Mouse (Mus musculus) embryonic facial prominence, embryonic 11.5 days (tissue): Measurements from ENCODE around the gene 1700023F06Rik. TPM values are rescaled to one million over a fixed set of nuclear protein-coding genes. Genes with fewer than 3 reads are reported as not detected.

ENCODE experiments used
- ATAC-seq: fragments of 200-750 bp; cut with Nextera tagmentation; replicated peaks from 2 replicates; pipeline ENCODE4 v1.8.0; 2017; ENCODE audit warnings: low read depth; ENCODE audit not compliant: insufficient number of reproducible peaks, low FRiP score, low TSS enrichment
- DNase-seq: peaks from one replicate; pipeline ENCODE4 v3.0.0-alpha.2; 2015; ENCODE audit warnings: low spot score
- H3K27ac ChIP-seq: fragments of 300-500 bp; sonication (generic); replicated peaks from 2 replicates; pipeline ENCODE4 v1.5.1; 2014; ENCODE audit warnings: mild to moderate bottlenecking, low read depth, low read length, control low read depth
- H3K27me3 ChIP-seq: fragments of 300-500 bp; sonication (generic); 2 replicates; pipeline ENCODE4 v1.6.1; 2014; ENCODE audit warnings: mild to moderate bottlenecking, low read length, moderate library complexity, mixed read lengths; ENCODE audit not compliant: control insufficient read depth, insufficient read depth
- H3K36me3 ChIP-seq: fragments of 300-500 bp; sonication (generic); replicated peaks from 2 replicates; pipeline ENCODE4 v1.6.1; 2014; ENCODE audit warnings: low read depth, mild to moderate bottlenecking, low read length, moderate library complexity, mixed read lengths; ENCODE audit not compliant: control insufficient read depth, insufficient read depth
- H3K4me1 ChIP-seq: fragments of 300-500 bp; sonication (generic); 2 replicates; pipeline ENCODE4 v1.6.1; 2014; ENCODE audit warnings: low read length, mixed read lengths; ENCODE audit not compliant: control insufficient read depth, insufficient read depth
- H3K4me2 ChIP-seq: fragments of 300-500 bp; sonication (generic); 2 replicates; pipeline ENCODE4 v1.6.1; 2014; ENCODE audit warnings: low read depth, mild to moderate bottlenecking, control low read depth, low read length, moderate library complexity
- H3K4me3 ChIP-seq: fragments of 300-500 bp; sonication (generic); 2 replicates; pipeline ENCODE4 v1.5.1; 2014; ENCODE audit warnings: low read depth, low read length, control low read depth
- H3K9ac ChIP-seq: fragments of 300-500 bp; sonication (generic); replicated peaks from 2 replicates; pipeline ENCODE4 v1.6.1; 2014; ENCODE audit warnings: mild to moderate bottlenecking, control low read depth, low read length
- H3K9me3 ChIP-seq: fragments of 300-500 bp; sonication (generic); replicated peaks from 2 replicates; pipeline ENCODE4 v1.6.1; 2016; ENCODE audit warnings: mild to moderate bottlenecking, low read length, inconsistent platforms, mixed read lengths; ENCODE audit not compliant: control insufficient read depth
- WGBS: fragments of 180-500 bp; shearing (Covaris S2); extraction: QIAGEN DNeasy Blood & Tissue Kit; methylation state at CpG from one replicate; pipeline ENCODE4 v1.1.7; 2014; 5-methylcytosine and 5-hydroxymethylcytosine counted together
- polyA plus RNA-seq: library from polyadenylated mRNA; unstranded; fragments of >200 nt; fragmentation: Nextera tagmentation; extraction: Ambion mirVana; gene quantifications from 2 replicates; pipeline ENCODE4 v1.2.1, GENCODE M21; 2014

The 1700023F06Rik gene
- polyA plus RNA-seq, 1 experiment from 2014 or later, result 0.25 TPM

DNA sequence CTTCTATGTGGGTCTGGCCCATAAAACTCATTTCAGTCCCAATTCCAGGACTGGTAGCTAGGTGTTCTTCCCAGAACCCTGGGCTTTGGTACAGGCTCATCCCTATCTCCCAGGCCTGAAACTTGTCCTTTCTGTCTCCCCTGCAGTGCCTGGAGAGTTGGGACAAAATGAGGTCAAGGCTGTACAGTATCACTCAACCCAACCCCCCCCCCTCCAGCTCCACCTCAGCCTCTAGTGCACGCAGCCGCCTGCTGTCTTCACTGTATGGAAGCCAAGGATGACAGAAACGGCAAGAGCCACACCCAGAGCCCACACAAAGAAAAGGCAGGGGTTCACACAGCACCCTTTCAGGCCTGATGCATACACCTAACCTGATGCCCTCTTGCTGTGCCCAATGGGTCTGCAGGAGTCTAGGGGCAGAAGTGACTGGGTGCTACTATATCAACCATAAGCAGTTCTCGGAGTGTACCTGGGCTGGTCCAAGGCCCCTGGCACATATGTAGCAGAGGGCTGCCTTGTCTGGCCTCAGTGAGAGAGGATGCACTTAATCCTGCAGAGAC, 38.5 kb upstream of the 1700023F06Rik start:
- Histone ChIP-seq H3K27ac (no peak overlapping the region), H3K4me1 (no peaks in the 10 kb centered on the region; the same call in 1 of the 2 replicates), H3K4me2 (no peak overlapping the region), H3K9ac (no peak overlapping the region), H3K4me3 (no peak overlapping the region), H3K27me3 (no peaks in the 10 kb centered on the region), H3K9me3 (no peaks in the 10 kb centered on the region), H3K36me3 (no peaks in the 10 kb centered on the region)
- ATAC-seq, result 0 out of 2 replicates have a peak, but pooled peaks have one; percentile 41
- WGBS, result 76% methylated on average over 4 of the region's 4 CpGs
- DNase-seq, result no peak

DNA sequence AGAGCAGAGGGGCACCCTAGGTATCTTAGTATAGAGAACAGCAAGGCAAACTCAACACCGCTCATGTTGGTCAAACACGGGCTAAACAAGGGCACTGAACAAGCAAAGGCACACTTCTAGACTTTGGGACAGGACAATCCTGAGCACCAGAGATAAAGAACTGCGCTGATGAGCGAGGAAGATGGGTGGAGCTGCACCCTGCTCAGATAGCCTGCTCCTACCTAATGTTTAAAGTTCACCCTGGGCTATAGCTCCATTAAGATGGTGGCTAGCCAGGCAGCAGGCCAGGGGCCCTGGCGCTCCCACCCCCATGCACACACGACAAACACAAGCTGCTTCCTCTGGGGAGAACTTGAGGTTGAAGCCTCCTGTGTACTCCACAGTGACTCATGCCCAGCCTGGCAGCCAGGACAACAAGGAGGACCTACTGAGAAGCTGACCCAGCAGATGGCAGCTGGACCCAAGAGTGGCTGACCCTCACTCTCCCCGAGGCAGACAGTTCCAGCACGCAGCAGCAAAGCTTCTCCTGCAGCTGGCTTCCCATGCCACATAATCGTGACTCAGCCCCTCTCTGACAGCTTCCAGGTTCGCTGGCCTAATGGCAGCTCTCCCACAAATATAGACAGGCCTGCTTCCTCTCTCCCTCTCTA, 37.8 kb upstream of the 1700023F06Rik start:
- Histone ChIP-seq H3K4me3 (no peak overlapping the region), H3K9ac (no peak overlapping the region), H3K4me2 (no peak overlapping the region), H3K27me3 (no peaks in the 10 kb centered on the region), H3K4me1 (no peaks in the 10 kb centered on the region; the same call in 1 of the 2 replicates), H3K9me3 (no peaks in the 10 kb centered on the region), H3K36me3 (no peaks in the 10 kb centered on the region), H3K27ac (no peak overlapping the region)
- 83% methylated on average over 10 of the region's 10 CpGs for WGBS
- DNase-seq, result no peak
- ATAC-seq, result no peak

- 96% methylated on average over 4 of the region's 4 CpGs for WGBS
Measured at GRCm38 (mm10) chr11:103244856-103245255, 36.5 kb upstream of the 1700023F06Rik start.

DNA sequence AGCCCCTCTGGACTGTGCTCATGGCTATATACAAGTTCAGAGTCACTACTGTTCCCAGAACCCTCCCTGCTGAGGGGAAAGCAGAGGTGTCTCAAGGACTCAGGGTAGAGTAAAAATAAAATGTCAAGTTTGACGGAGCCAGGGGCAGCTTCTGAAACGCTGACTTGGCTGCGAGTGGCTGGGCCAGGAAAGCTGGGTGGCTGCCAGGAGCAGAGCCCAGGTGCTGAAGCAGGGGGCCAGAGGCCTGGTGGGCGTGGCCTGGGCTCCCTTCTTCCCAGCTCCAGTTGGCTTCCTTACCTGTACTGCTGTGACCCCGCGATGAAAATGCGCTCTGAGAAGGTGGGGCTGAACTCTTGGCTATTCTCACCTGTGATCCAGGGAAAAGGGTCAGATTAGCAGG, 32.4 kb upstream of the 1700023F06Rik start:
- no peaks in the 10 kb centered on the region; the same call in 1 of the 2 replicates for H3K36me3 ChIP-seq

More at GRCm38 (mm10) chr11:103244856-103245255, 36.5 kb upstream of the 1700023F06Rik start:
- Histone ChIP-seq H3K27ac (no peak overlapping the region), H3K36me3 (no peaks in the 10 kb centered on the region), H3K27me3 (no peaks in the 10 kb centered on the region), H3K9ac (no peak overlapping the region), H3K9me3 (no peaks in the 10 kb centered on the region), H3K4me2 (no peak overlapping the region), H3K4me3 (no peak overlapping the region), H3K4me1 (no peaks in the 10 kb centered on the region; the same call in 1 of the 2 replicates)
- ATAC-seq (no peak), DNase-seq (no peak)

GRCm38 (mm10) chr11:103237757-103238156, 29.4 kb upstream of the 1700023F06Rik start:
- no peaks in the 10 kb centered on the region; the same call in 1 of the 2 replicates for H3K36me3 ChIP-seq
- no peaks in the 10 kb centered on the region for H3K9me3 ChIP-seq
- H3K27me3 ChIP-seq, result no peaks in the 10 kb centered on the region
- H3K4me3 ChIP-seq, result no peak overlapping the region
- no peak overlapping the region for H3K9ac ChIP-seq
- no peak for DNase-seq
- no peak overlapping the region for H3K27ac ChIP-seq
- no peak overlapping the region for H3K4me2 ChIP-seq
- no peaks in the 10 kb centered on the region for H3K4me1 ChIP-seq
- WGBS, result 67% methylated on average over 9 of the region's 9 CpGs
- no peak for ATAC-seq

More for the DNA sequence above, 32.4 kb upstream of the 1700023F06Rik start:
- Histone ChIP-seq H3K4me2 (no peak overlapping the region), H3K27me3 (no peaks in the 10 kb centered on the region), H3K4me1 (no peaks in the 10 kb centered on the region), H3K27ac (no peak overlapping the region), H3K4me3 (no peak overlapping the region), H3K9me3 (no peaks in the 10 kb centered on the region), H3K9ac (no peak overlapping the region)
- 53% methylated on average over 7 of the region's 7 CpGs for WGBS
- DNase-seq (no peak), ATAC-seq (no peak)

DNA sequence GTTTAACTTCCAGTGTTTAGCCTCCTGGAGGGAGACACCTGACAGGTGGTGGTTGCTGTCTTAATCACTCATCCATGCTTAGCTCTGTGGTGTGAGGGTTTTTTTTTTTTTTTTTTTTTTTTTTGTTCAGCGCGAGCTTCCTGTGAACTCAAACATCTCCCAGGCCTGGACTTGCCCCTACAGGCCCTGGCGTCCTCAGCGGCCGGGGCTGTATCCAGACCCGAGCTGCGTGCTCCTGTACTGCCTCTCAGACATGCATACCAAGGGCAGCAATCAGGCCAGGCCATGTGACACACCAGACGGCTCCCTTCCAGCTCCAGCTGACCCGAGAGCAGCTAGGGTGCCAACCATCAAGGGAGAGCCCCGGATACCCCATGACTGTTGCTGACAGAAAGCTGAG, 28.5 kb upstream of the 1700023F06Rik start:
- no peak for ATAC-seq
- no peak overlapping the region for H3K4me2 ChIP-seq

GRCm38 (mm10) chr11:103236431-103236830, 28.1 kb upstream of the 1700023F06Rik start:
- ATAC-seq, result no peak
- no peaks in the 10 kb centered on the region; the same call in 1 of the 2 replicates for H3K36me3 ChIP-seq
- 71% methylated on average over 6 of the region's 6 CpGs for WGBS
- H3K4me1 ChIP-seq, result no peaks in the 10 kb centered on the region
- no peak overlapping the region for H3K4me2 ChIP-seq
- H3K9ac ChIP-seq, result no peak overlapping the region
- H3K27me3 ChIP-seq, result no peaks in the 10 kb centered on the region
- no peaks in the 10 kb centered on the region for H3K9me3 ChIP-seq
- DNase-seq, result no peak
- H3K4me3 ChIP-seq, result no peak overlapping the region
- H3K27ac ChIP-seq, result no peak overlapping the region

More for the DNA sequence above, 28.5 kb upstream of the 1700023F06Rik start:
- H3K4me3 ChIP-seq, result no peak overlapping the region
- no peaks in the 10 kb centered on the region for H3K27me3 ChIP-seq
- H3K27ac ChIP-seq, result no peak overlapping the region
- no peak for DNase-seq
- no peaks in the 10 kb centered on the region for H3K4me1 ChIP-seq
- WGBS, result 87% methylated on average over 10 of the region's 10 CpGs
- H3K36me3 ChIP-seq, result no peaks in the 10 kb centered on the region; the same call in 1 of the 2 replicates
- H3K9ac ChIP-seq, result no peak overlapping the region
- no peaks in the 10 kb centered on the region for H3K9me3 ChIP-seq

DNA sequence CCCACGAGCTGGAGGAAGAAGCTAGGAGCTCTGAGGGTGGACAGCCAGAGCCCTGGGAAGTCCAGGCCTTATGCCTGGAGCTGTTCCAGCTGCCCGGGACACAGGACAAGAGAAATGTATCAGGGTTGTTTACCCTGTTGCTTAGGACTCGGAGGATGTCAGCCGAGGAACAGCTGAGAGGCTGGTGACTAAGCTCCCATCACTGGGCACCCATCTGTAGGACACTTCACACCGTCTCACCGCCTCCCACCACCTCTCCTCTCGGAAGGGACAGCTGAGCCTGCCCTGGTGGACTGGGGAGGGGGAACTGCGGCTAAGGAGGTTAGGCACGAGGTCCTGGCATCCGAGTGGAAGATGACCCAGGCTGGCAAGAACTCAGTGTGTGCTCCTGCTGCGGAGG, 27.3 kb upstream of the 1700023F06Rik start:
- no peak for DNase-seq
- Histone ChIP-seq H3K4me2 (no peak overlapping the region), H3K9ac (no peak overlapping the region), H3K27me3 (no peaks in the 10 kb centered on the region), H3K4me3 (no peak overlapping the region), H3K27ac (no peak overlapping the region), H3K9me3 (no peaks in the 10 kb centered on the region), H3K36me3 (no peaks in the 10 kb centered on the region; the same call in 1 of the 2 replicates), H3K4me1 (no peaks in the 10 kb centered on the region)
- ATAC-seq, result no peak
- WGBS, result 75% methylated on average over 11 of the region's 11 CpGs
